Mouse (Mus musculus) erythroblast, embryonic 14.5 days (primary cell): ENCODE measurements around the gene Tmeff1.

Source experiments
- GATA1 ChIP-seq: IDR thresholded peaks from 2 replicates; pipeline ENCODE4 v1.6.1; 2012; ENCODE audit warnings: low read length, inconsistent platforms, mixed read lengths
- TAL1 ChIP-seq: IDR thresholded peaks from 3 replicates; pipeline ENCODE4 v1.6.1; 2012; ENCODE audit warnings: low read length, inconsistent platforms, mixed read lengths

GRCm38 (mm10) chr4:48592844-48593243 is 7.9 kb downstream of the Tmeff1 start:
- no peak for TF ChIP-seq TAL1
- TF ChIP-seq GATA1 = no peak
